Mouse (Mus musculus) kidney, adult 2 months (tissue): ENCODE results near the gene Foxk2. TPM values are rescaled to one million over a fixed set of nuclear protein-coding genes. Genes with fewer than 3 reads are reported as not detected.
A peak's percentile ranks its signal among the peaks of the same experiment; 100 is the strongest.

ENCODE experiments used
- DNase-seq: peaks from one replicate; pipeline ENCODE4 v3.0.0; 2021
- H3K27ac ChIP-seq: fragments of 200-500 bp; 2 replicates; pipeline ENCODE4 v1.5.1; 2012; ENCODE audit warnings: low read depth, low read length, control low read depth, inconsistent platforms; ENCODE audit not compliant: insufficient read depth
- H3K27me3 ChIP-seq: fragments of 200-500 bp; replicated peaks from 2 replicates; pipeline ENCODE4 v1.6.1; 2012; ENCODE audit warnings: mild to moderate bottlenecking, moderate library complexity, low read length, inconsistent platforms; ENCODE audit not compliant: control insufficient read depth, insufficient read depth
- H3K36me3 ChIP-seq: fragments of 200-500 bp; 2 replicates; pipeline ENCODE4 v1.6.1; 2012; ENCODE audit warnings: mild to moderate bottlenecking, moderate library complexity, low read length, inconsistent platforms; ENCODE audit not compliant: control insufficient read depth, insufficient read depth
- H3K4me1 ChIP-seq: fragments of 200-500 bp; 2 replicates; pipeline ENCODE4 v1.6.1; 2011; ENCODE audit warnings: low read length; ENCODE audit not compliant: control insufficient read depth, insufficient read depth
- H3K4me3 ChIP-seq: fragments of 200-500 bp; 2 replicates; pipeline ENCODE4 v1.5.1; 2011; ENCODE audit warnings: mild to moderate bottlenecking, low read depth, low read length, control low read depth; ENCODE audit not compliant: insufficient read depth
- CTCF ChIP-seq: fragments of 200-500 bp; conservative IDR thresholded peaks from 2 replicates; pipeline ENCODE4 v1.5.1; 2011; ENCODE audit warnings: low read depth, mild to moderate bottlenecking, control low read depth, low read length, moderate library complexity, mixed read lengths; ENCODE audit not compliant: insufficient read depth, insufficient read length
- POLR2A ChIP-seq: fragments of 200-500 bp; IDR thresholded peaks from one replicate; pipeline ENCODE4 v1.6.1; 2011; ENCODE audit warnings: low read depth, low read length, control low read depth
- WGBS: fragments of 180-500 bp; shearing (Covaris S2); methylation state at CpG from one replicate; pipeline ENCODE4 v1.1.7; 2018; 5-methylcytosine and 5-hydroxymethylcytosine counted together
- polyA plus RNA-seq: library from polyadenylated mRNA; depleted of rRNA; stranded (reverse); fragments of >200 nt; gene quantifications from 2 replicates; pipeline ENCODE4 v1.2.3, GENCODE M21; 2012

Foxk2 gene
- polyA plus RNA-seq, 1 experiment, result 18.2 TPM

- Histone ChIP-seq H3K4me1 (peaks cover 15% of the 10 kb centered on the region; the same call in 1 of the 2 replicates), H3K4me3 (peak within 1 kb of the TSS; percentile 79), H3K36me3 (no peaks in the 10 kb centered on the region), H3K27me3 (no peaks in the 10 kb centered on the region), H3K27ac (peak within 1 kb of the TSS; percentile 83)
- under 1% methylated on average over 23 of the region's 23 CpGs for WGBS
- peak; percentile 90 for DNase-seq
- TF ChIP-seq CTCF (peak; percentile 29), POLR2A (peak; percentile 44)
Measured at GRCm38 (mm10) chr11:121229018-121229439, 30.8 kb upstream of the Foxk2 start, which contains the start of gene Cybc1. Gene Cybc1 (minus strand): TSS chr11:121229322.

- DNase-seq, result peak; percentile 87
- Histone ChIP-seq H3K4me1 (peaks cover 20% of the 10 kb centered on the region; the same call in 1 of the 2 replicates), H3K27me3 (no peaks in the 10 kb centered on the region), H3K4me3 (no peak overlapping the region), H3K27ac (0 out of 2 replicates have a peak overlapping the region, but pooled peaks have one; percentile 24), H3K36me3 (no peaks in the 10 kb centered on the region)
- WGBS, result 37% methylated on average over 4 of the region's 4 CpGs
- TF ChIP-seq CTCF (no peak), POLR2A (no peak)
Measured at GRCm38 (mm10) chr11:121231191-121231590, 28.6 kb upstream of the Foxk2 start.

GRCm38 (mm10) chr11:121231628-121232291 lies 28.0 kb upstream of the Foxk2 start:
- Histone ChIP-seq H3K27ac (peak overlapping the region; percentile 51), H3K4me1 (peaks cover 20% of the 10 kb centered on the region; the same call in 1 of the 2 replicates), H3K36me3 (no peaks in the 10 kb centered on the region), H3K4me3 (no peak overlapping the region), H3K27me3 (no peaks in the 10 kb centered on the region)
- DNase-seq, result no peak
- TF ChIP-seq CTCF, result no peak
- WGBS, result 57% methylated on average over 4 of the region's 4 CpGs

GRCm38 (mm10) chr11:121232706-121233105 lies 27.1 kb upstream of the Foxk2 start:
- no peak overlapping the region for H3K4me3 ChIP-seq
- H3K36me3 ChIP-seq, result no peaks in the 10 kb centered on the region
- peaks cover 20% of the 10 kb centered on the region; the same call in 1 of the 2 replicates for H3K4me1 ChIP-seq
- H3K27me3 ChIP-seq, result no peaks in the 10 kb centered on the region
- TF ChIP-seq POLR2A (no peak), CTCF (no peak)
- H3K27ac ChIP-seq, result no peak overlapping the region
- DNase-seq, result no peak
- WGBS, result 55% methylated on average over 4 of the region's 4 CpGs

- Histone ChIP-seq H3K27me3 (no peaks in the 10 kb centered on the region), H3K4me1 (peaks cover 12% of the 10 kb centered on the region), H3K27ac (peak overlapping the region; percentile 98), H3K4me3 (no peak overlapping the region), H3K36me3 (no peaks in the 10 kb centered on the region)
- peak; percentile 56 for DNase-seq
- WGBS, result 31% methylated on average over 9 of the region's 9 CpGs
- TF ChIP-seq POLR2A (no peak), CTCF (peak; percentile 57)
Measured at GRCm38 (mm10) chr11:121235475-121236238, 24.1 kb upstream of the Foxk2 start.

GRCm38 (mm10) chr11:121236564-121237344 lies 23.0 kb upstream of the Foxk2 start, which contains the start of gene Narf:
Gene Narf (plus strand): TSS chr11:121237253.
- Histone ChIP-seq H3K27me3 (no peaks in the 10 kb centered on the region), H3K4me3 (peak within 1 kb of the TSS; percentile 80), H3K27ac (peak within 1 kb of the TSS; percentile 98), H3K4me1 (peaks cover 9% of the 10 kb centered on the region), H3K36me3 (no peaks in the 10 kb centered on the region)
- peak; percentile 100 for DNase-seq
- under 1% methylated on average over 50 of the region's 50 CpGs for WGBS
- TF ChIP-seq POLR2A, result peak; percentile 98
- peak; percentile 52 for TF ChIP-seq CTCF
